Mouse (Mus musculus): ENCODE results near the gene Mt3. TPM values are rescaled to one million over a fixed set of nuclear protein-coding genes. Genes with fewer than 3 reads are reported as not detected.

Mt3 gene
- polyA plus RNA-seq, 1 experiment from 2014 or later = 43.6 TPM

- H3K4me3 ChIP-seq (ENCODE audit: low read depth, low read length) = no peak overlapping the region
- H3K9me3 ChIP-seq (ENCODE audit: control insufficient read depth, low read length) = no peaks in the 10 kb centered on the region
- DNase-seq (ENCODE audit: low spot score) = no peak
- H3K4me2 ChIP-seq (ENCODE audit: low read depth, low read length, severe bottlenecking) = no peak overlapping the region
- ATAC-seq (replicated peaks; ENCODE audit: low FRiP score) = no peak
- no peaks in the 10 kb centered on the region for H3K36me3 ChIP-seq (ENCODE audit: control insufficient read depth, insufficient read depth, low read length)
- H3K9ac ChIP-seq (ENCODE audit: low read length) = no peak overlapping the region
- 68% methylated on average over 6 of the region's 6 CpGs for WGBS
- H3K27me3 ChIP-seq (ENCODE audit: control insufficient read depth, insufficient read depth, low read length) = peaks cover 48% of the 10 kb centered on the region
- peaks cover 16% of the 10 kb centered on the region for H3K4me1 ChIP-seq (replicated peaks; ENCODE audit: control insufficient read depth, insufficient read depth, low read length)
- no peak overlapping the region for H3K27ac ChIP-seq (ENCODE audit: low read depth, low read length)
These were observed 33.4 kb downstream of the Mt3 start for GRCm38 (mm10) chr8:94185791-94186190.

GRCm38 (mm10) chr8:94186542-94186941 lies 34.1 kb downstream of the Mt3 start:
- H3K4me3 ChIP-seq (ENCODE audit: low read depth, low read length) = no peak overlapping the region
- no peak overlapping the region for H3K9ac ChIP-seq (ENCODE audit: low read length)
- H3K9me3 ChIP-seq (ENCODE audit: control insufficient read depth, low read length) = no peaks in the 10 kb centered on the region
- no peak overlapping the region for H3K27ac ChIP-seq (ENCODE audit: low read depth, low read length)
- H3K36me3 ChIP-seq (ENCODE audit: control insufficient read depth, insufficient read depth, low read length) = no peaks in the 10 kb centered on the region
- WGBS = 2% methylated on average over 17 of the region's 17 CpGs
- H3K4me1 ChIP-seq (replicated peaks; ENCODE audit: control insufficient read depth, insufficient read depth, low read length) = peaks cover 19% of the 10 kb centered on the region
- peak; percentile 63 for ATAC-seq (replicated peaks; ENCODE audit: low FRiP score)
- H3K27me3 ChIP-seq (ENCODE audit: control insufficient read depth, insufficient read depth, low read length) = peaks cover 46% of the 10 kb centered on the region
- no peak overlapping the region for H3K4me2 ChIP-seq (ENCODE audit: low read depth, low read length, severe bottlenecking)
- DNase-seq (ENCODE audit: low spot score) = peak; percentile 85

GRCm38 (mm10) chr8:94187290-94188002 lies 35.0 kb downstream of the Mt3 start:
- ATAC-seq (replicated peaks; ENCODE audit: low FRiP score) (no peak), DNase-seq (ENCODE audit: low spot score) (no peak)
- H3K4me2 ChIP-seq (ENCODE audit: low read depth, low read length, severe bottlenecking) = no peak overlapping the region
- H3K27ac ChIP-seq (ENCODE audit: low read depth, low read length) = no peak overlapping the region
- 29% methylated on average over 21 of the region's 21 CpGs for WGBS
- H3K4me3 ChIP-seq (ENCODE audit: low read depth, low read length) = no peak overlapping the region
- H3K27me3 ChIP-seq (ENCODE audit: control insufficient read depth, insufficient read depth, low read length) = peaks cover 41% of the 10 kb centered on the region
- H3K9ac ChIP-seq (ENCODE audit: low read length) = no peak overlapping the region
- H3K4me1 ChIP-seq (replicated peaks; ENCODE audit: control insufficient read depth, insufficient read depth, low read length) = peaks cover 19% of the 10 kb centered on the region
- H3K9me3 ChIP-seq (ENCODE audit: control insufficient read depth, low read length) = no peaks in the 10 kb centered on the region
- no peaks in the 10 kb centered on the region for H3K36me3 ChIP-seq (ENCODE audit: control insufficient read depth, insufficient read depth, low read length)

- no peak overlapping the region for H3K27ac ChIP-seq (ENCODE audit: low read depth, low read length)
- no peak overlapping the region for H3K4me3 ChIP-seq (ENCODE audit: low read depth, low read length)
- DNase-seq (ENCODE audit: low spot score) = no peak
- no peaks in the 10 kb centered on the region for H3K36me3 ChIP-seq (ENCODE audit: control insufficient read depth, insufficient read depth, low read length)
- no peak for ATAC-seq (replicated peaks; ENCODE audit: low FRiP score)
- peaks cover 23% of the 10 kb centered on the region for H3K27me3 ChIP-seq (ENCODE audit: control insufficient read depth, insufficient read depth, low read length)
- no peaks in the 10 kb centered on the region for H3K9me3 ChIP-seq (ENCODE audit: control insufficient read depth, low read length)
- H3K9ac ChIP-seq (ENCODE audit: low read length) = no peak overlapping the region
- 77% methylated on average over 13 of the region's 13 CpGs for WGBS
- H3K4me1 ChIP-seq (replicated peaks; ENCODE audit: control insufficient read depth, insufficient read depth, low read length) = peaks cover 12% of the 10 kb centered on the region
- no peak overlapping the region for H3K4me2 ChIP-seq (ENCODE audit: low read depth, low read length, severe bottlenecking)
These were observed 37.0 kb downstream of the Mt3 start for GRCm38 (mm10) chr8:94189275-94190031.

- H3K9ac ChIP-seq (ENCODE audit: low read length) = no peak overlapping the region
- 30% methylated on average over 21 of the region's 21 CpGs for WGBS
- H3K27me3 ChIP-seq (ENCODE audit: control insufficient read depth, insufficient read depth, low read length) = peaks cover 9% of the 10 kb centered on the region
- ATAC-seq (replicated peaks; ENCODE audit: low FRiP score) = no peak
- H3K4me1 ChIP-seq (replicated peaks; ENCODE audit: control insufficient read depth, insufficient read depth, low read length) = peaks cover 12% of the 10 kb centered on the region
- DNase-seq (ENCODE audit: low spot score) = no peak
- peak overlapping the region; percentile 44 for H3K4me2 ChIP-seq (ENCODE audit: low read depth, low read length, severe bottlenecking)
- no peaks in the 10 kb centered on the region for H3K9me3 ChIP-seq (ENCODE audit: control insufficient read depth, low read length)
- H3K36me3 ChIP-seq (ENCODE audit: control insufficient read depth, insufficient read depth, low read length) = no peaks in the 10 kb centered on the region
- H3K27ac ChIP-seq (ENCODE audit: low read depth, low read length) = no peak overlapping the region
- H3K4me3 ChIP-seq (ENCODE audit: low read depth, low read length) = peak overlapping the region; percentile 20
These were observed 38.8 kb downstream of the Mt3 start for GRCm38 (mm10) chr8:94191101-94191691.

GRCm38 (mm10) chr8:94192926-94193325 lies 40.5 kb downstream of the Mt3 start:
- ATAC-seq (replicated peaks; ENCODE audit: low FRiP score) (no peak), DNase-seq (ENCODE audit: low spot score) (no peak)
- Histone ChIP-seq H3K36me3 (ENCODE audit: control insufficient read depth, insufficient read depth, low read length) (no peaks in the 10 kb centered on the region), H3K4me3 (ENCODE audit: low read depth, low read length) (no peak overlapping the region), H3K9me3 (ENCODE audit: control insufficient read depth, low read length) (no peaks in the 10 kb centered on the region), H3K27ac (ENCODE audit: low read depth, low read length) (no peak overlapping the region), H3K4me2 (ENCODE audit: low read depth, low read length, severe bottlenecking) (no peak overlapping the region), H3K27me3 (ENCODE audit: control insufficient read depth, insufficient read depth, low read length) (no peaks in the 10 kb centered on the region), H3K9ac (ENCODE audit: low read length) (no peak overlapping the region), H3K4me1 (replicated peaks; ENCODE audit: control insufficient read depth, insufficient read depth, low read length) (0 out of 2 replicates have a peak, but pooled peaks cover 4% of the 10 kb centered on the region)
- 55% methylated on average over 1 of the region's 1 CpGs for WGBS

GRCm38 (mm10) chr8:94194591-94195223 lies 42.3 kb downstream of the Mt3 start:
- Histone ChIP-seq H3K9ac (ENCODE audit: low read length) (no peak overlapping the region), H3K36me3 (ENCODE audit: control insufficient read depth, insufficient read depth, low read length) (no peaks in the 10 kb centered on the region), H3K4me2 (ENCODE audit: low read depth, low read length, severe bottlenecking) (no peak overlapping the region), H3K27ac (ENCODE audit: low read depth, low read length) (no peak overlapping the region), H3K4me3 (ENCODE audit: low read depth, low read length) (no peak overlapping the region), H3K4me1 (replicated peaks; ENCODE audit: control insufficient read depth, insufficient read depth, low read length) (0 out of 2 replicates have a peak, but pooled peaks cover 4% of the 10 kb centered on the region), H3K27me3 (ENCODE audit: control insufficient read depth, insufficient read depth, low read length) (no peaks in the 10 kb centered on the region), H3K9me3 (ENCODE audit: control insufficient read depth, low read length) (no peaks in the 10 kb centered on the region)
- DNase-seq (ENCODE audit: low spot score) (no peak), ATAC-seq (replicated peaks; ENCODE audit: low FRiP score) (no peak)
- WGBS = 93% methylated on average over 7 of the region's 7 CpGs

- Histone ChIP-seq H3K4me2 (ENCODE audit: low read depth, low read length, severe bottlenecking) (no peak overlapping the region), H3K4me3 (ENCODE audit: low read depth, low read length) (no peak overlapping the region), H3K27ac (ENCODE audit: low read depth, low read length) (no peak overlapping the region), H3K27me3 (ENCODE audit: control insufficient read depth, insufficient read depth, low read length) (no peaks in the 10 kb centered on the region), H3K4me1 (replicated peaks; ENCODE audit: control insufficient read depth, insufficient read depth, low read length) (no peaks in the 10 kb centered on the region), H3K9me3 (ENCODE audit: control insufficient read depth, low read length) (no peaks in the 10 kb centered on the region), H3K36me3 (ENCODE audit: control insufficient read depth, insufficient read depth, low read length) (no peaks in the 10 kb centered on the region), H3K9ac (ENCODE audit: low read length) (no peak overlapping the region)
- DNase-seq (ENCODE audit: low spot score) = peak; percentile 79
- ATAC-seq (replicated peaks; ENCODE audit: low FRiP score) = peak; percentile 49
- 46% methylated on average over 10 of the region's 10 CpGs for WGBS
These were observed 46.9 kb downstream of the Mt3 start for GRCm38 (mm10) chr8:94199202-94199869.
